Mouse (Mus musculus): ENCODE results near the gene Wbp2.
"Not testable (repeated sequence)": the region's sequence is repeated elsewhere in the genome, so short reads cannot be mapped to it uniquely, and the experiment has no call there.

Gene Wbp2

DNA sequence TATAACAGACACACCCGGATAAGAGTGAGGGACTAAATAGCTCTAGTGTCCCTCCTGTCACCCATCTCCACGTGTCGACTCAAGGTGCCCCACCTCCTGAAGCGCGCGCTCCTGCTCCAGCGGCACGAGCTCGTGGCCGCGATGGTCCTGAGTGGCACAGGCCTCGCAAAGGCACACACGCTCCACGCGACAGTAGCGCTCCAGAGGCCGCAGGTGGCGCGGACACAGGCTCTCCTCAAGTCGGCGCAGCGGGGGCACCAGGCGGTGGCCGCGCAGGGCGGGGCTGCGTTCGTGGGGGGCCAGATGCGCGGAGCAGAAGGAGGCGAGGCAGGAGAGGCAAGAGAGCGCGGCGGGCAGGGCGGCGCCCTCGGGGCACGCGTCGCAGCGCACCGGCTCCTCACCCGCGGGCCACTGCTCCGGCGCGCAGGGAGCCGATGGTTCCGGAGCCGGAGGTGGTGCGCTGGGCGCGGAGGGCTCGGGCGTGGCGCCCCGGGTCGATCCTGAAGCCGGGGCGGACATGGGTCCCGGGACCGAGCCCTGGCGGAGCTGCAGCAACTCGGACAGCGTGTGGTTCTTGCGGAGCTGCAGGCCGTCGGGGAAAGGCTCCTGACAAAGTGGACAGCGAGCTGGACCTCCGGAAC, 22.8 kb upstream of the Wbp2 start:
- no peak for DNase-seq (ENCODE audit: low spot score in 2 of 2)

DNA sequence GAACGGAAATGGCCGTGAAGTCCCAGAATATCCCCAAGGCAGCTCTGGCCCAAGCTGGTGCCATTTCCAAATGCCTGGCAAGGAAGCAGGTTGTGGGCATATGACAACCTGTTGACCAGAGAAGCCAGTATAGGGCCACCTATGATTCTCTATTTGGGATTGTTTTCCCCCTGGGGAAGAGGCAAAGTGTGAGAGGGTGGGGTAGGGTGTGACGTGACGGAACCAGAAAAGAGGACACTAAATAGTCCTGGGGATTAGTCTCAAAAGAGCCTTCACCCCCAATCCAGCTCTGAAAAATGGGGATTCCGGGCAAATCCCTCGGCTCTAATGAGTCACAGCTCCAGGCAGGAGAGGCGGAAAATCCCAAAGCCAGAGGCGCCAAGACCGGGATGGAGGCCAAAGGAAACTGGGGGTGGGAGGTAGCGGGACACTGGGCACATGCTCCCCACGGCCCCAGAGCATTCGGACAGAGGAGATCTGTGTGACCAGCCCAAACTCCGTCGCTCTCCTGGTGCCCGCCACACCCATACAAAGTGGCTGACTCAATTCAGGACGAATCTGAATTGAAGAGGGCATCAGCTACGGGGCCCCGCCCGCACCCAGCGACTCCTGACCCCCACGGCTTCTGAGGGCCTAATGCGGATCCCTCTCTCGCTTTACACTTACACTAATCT, 21.8 kb upstream of the Wbp2 start:
- peak; percentile 57 to 81 for DNase-seq (ENCODE audit: low spot score in 2 of 2)

DNA sequence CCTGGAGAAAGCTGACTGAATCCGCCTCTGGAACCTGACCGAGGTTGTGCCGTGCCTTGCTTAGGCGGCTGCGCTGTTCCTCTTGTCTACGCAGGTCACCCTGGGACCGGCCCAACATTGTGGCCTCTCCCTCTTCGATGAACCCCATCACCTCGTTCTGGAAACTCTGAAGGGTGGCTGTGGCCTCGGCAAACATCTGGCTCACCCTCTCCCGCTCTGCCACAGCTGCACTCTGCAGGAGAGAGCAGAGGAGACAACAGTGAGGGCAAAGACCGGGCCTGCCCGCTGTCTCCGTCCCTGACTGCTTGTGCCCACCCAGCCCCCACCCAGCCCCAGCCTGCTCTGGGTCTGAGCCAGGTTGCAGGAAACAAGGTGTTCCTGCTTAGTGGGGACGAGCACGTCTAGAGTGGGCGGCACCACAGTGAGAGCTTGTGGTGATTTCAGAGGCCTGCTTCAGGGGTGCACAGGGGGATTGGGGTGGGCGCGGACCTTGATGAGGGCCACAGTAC, 21.0 kb upstream of the Wbp2 start:
- no peak for DNase-seq (ENCODE audit: low spot score in 2 of 2)

DNA sequence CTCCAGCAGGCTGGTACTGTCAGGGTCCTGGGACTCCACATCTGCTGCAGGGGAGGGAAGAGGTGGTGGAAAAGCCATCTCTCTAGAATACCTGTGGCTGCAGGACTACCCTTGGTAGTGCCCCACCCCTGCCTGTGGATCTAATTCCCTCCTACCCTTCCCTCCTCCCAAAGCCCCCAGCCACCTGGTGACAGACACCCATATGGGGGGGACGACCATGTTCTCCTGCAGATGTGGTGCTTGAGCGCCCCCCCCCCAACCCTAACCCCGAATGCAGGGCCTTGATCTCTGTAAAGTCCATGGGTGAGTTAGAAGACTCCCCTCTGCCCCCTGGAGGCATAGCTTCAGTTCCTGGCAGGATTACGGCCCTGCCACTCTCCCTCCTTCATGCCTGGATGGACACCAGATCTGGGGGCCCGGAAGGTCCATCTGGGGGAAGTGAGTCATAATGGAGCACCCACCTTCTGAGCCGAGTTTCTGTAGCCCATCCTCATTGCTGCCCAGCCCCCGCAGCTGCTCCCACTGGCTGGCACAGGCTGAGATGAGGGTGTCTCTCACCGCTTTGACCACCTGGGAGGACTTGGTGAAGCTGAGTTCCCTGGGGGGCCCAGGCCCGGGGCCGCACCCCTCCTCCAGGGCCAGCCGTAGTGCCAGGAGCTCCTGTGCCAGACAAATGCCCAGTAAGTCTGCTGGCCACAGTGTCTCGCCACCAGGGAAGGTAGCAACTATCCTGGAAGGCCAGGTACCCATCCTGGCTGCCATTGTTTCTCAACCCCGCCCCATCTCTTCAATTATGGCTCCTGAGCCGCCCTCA, 20.4 kb upstream of the Wbp2 start:
- DNase-seq (ENCODE audit: low spot score in 2 of 2), result no peak

DNA sequence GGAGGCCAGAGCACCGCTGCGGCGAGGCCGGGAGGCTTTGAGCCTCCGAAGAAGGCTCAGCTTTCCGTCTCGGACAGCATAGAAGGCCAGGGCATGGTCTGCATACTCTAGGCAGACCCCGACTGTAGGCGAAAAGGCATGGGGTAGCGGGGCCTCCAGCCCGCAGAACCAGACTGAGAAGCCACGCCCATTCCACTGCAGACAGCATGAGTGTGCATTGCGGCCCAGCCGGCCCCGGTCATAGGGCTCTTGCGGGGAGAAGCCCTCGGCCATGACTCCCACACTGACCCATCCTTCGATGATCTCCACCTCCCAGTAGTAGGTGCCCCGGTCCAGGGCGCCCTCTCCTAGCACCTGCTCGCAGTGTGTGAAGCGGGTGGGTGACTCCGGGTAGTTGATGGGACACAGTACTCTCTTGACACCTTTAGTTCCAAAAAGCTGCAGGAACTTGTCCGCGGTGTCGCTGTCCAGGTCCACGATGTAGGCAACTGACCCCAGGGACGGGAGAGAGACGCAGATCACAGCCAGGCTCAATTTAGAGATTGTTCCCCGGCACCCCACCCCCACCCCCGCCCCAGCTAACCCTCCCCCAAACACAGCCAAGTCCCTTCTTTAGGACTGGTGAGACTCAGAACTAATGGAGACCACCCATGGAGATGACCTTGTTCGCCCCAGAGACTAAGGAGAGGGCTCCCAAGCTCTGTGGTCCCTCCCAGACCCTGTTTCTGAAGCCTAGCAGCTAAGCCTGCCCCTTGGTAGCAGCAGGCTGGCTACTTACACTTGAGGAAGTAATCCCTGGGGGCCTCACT, 19.6 kb upstream of the Wbp2 start:
- no peak for DNase-seq (ENCODE audit: low spot score in 2 of 2)

DNA sequence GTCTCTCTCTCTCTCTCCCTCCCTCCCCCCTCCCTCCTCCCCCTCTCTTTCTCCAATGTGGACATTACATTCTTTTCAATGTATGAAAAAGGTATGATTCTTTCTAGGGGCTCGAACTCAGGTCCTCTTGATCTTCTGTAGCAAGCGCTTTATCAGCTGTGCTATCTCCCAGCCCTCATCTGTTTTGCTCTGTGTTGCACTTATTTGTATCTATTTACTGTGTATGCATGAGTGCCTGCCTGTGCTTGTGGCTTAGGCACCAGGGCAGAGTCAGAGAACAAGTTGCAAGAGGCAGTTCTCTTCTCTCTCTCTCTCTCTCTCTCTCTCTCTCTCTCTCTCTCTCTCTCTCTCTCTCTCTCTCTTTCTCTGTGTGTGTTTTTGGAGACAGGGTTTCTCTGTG, 18.3 kb upstream of the Wbp2 start:
- no peak for DNase-seq (ENCODE audit: low spot score in 2 of 2)

DNA sequence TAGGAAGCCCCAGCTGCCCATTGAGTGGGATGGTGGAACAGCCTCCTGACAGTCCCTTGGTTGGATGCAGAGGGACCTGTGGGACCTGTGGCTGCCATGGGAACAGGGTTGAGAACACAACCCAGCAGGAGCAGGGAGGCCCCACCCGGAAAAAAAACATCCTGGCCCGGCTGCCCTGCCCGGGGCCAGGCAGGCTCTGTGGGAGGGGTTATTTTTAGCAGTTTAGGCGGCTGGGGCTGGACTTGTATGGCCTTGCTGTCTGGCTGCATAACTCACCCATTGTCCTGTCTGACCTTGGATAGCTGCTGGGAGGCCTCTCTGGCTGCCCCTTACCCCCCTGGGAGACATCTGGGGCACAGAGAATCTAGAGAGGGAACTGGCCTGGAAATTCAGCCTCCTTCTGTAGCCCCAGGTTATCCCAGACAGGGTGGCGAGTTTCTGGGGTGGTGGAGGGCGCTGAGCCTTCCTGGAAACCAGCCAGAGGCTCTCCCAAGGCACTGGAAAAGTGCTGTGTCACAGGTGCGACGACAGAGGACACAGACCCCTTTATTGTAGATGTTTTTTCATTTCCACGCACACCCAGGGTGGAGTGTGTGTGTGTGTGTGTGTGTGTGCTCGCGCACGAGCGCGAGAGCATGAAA, 17.3 kb upstream of the Wbp2 start:
- peak; percentile 58 to 74 for DNase-seq (ENCODE audit: low spot score in 2 of 2)

DNA sequence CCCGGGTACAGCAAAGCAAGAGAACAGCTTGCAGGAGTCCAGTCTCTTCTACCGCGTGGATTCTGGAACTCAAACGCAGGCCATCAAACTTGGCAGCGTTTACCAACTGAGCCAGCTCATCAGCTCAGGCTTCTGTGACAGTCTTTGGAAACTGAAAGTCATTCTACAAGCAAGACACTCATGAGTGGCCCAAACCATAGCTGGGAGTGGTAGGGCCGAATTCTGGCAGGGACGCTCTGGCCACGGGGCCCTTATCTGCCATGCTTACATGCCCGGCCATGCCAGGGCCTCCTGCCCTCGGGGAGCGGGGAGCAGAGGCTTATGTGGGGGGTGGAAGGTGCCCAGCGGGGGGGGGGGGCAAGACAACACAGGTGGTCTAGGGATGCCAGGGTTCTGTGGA, 16.8 kb upstream of the Wbp2 start:
- DNase-seq (ENCODE audit: low spot score in 2 of 2), result no peak

DNA sequence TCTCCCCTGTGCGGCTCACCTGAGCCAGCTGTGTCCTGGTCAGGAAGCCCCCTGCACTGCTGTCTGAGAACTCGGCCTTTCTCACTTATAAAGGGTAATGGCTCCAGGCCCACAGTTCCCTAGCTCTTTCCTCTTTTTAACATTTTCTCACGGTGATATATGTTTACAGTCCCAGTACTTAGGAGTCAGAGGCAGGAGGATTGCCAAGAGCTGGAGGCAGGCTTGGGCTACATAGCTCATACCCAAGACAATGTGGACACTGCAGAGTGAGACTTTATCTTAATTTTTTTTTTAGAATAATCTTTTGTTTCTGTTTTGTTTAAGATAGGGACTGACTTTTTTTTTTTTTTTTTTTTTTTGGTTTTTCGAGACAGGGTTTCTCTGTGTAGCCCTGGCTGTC, 15.7 kb upstream of the Wbp2 start:
- DNase-seq (ENCODE audit: low spot score in 2 of 2), result no peak

DNA sequence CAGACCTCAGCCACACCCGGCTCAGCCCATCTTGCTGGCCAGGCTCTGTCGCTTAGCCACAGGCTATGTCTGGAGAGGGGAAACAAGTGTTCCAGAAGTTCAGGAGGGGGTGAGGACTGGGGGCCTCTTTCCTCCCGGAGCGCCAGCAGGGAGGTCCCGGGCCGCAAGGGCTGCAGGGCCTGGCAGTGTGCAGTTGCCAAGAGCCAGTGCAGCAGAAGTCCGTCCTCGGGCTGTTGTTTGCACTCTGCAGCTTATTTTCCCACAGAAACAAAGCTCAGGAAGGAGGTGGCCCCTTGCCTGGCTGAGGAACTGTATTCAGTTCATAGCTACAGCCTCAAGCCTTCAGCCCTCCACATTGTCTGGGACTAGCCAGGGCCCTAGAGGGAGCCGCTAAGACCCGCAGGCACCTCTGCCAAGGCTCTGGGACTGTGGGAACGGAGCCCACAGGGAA, 15.2 kb upstream of the Wbp2 start:
- peak in 1 of 2 experiments; percentile 68 for DNase-seq (ENCODE audit: low spot score in 2 of 2)

DNA sequence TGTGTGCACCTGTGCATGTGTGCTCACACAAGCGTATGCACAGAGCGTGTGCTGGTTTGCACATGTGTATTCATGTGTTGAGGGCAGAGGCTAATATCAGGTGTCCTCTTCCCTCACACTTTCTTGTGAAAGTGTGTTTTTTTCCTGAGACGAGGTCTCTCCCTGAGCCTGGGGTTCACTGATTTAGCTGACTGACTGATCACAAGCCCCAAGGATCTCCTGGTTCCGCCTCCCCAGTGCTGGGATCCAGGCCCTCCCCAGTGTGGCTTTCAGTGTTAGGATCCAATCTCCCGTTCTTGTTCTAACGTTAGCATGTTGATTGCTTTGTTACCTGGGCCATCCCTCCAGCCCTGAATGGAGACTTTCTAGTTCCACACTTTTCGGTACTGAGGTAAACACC, 14.0 kb upstream of the Wbp2 start:
- no peak for DNase-seq (ENCODE audit: low spot score in 2 of 2)

DNA sequence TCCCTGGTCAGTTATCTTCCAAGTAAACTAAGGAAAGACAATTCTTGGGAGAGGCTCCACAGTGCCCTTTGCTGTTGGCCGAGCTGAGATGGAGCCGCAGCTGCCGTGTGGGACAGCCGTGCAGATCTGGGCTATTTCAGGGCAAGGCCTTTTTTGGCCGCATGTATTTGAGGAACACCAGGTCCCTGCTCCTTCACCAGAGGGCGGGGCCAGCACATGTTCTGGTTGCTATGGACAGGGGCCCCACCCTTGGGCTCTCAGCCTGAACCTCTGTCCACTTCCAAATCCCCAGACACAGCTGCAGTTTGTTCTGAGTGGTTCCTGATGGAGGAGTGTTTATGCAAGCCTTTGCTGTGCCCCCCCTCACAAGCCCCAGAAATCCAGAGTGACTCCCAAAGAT, 13.6 kb upstream of the Wbp2 start:
- DNase-seq (ENCODE audit: low spot score in 2 of 2), result peak; percentile 67 to 85

DNA sequence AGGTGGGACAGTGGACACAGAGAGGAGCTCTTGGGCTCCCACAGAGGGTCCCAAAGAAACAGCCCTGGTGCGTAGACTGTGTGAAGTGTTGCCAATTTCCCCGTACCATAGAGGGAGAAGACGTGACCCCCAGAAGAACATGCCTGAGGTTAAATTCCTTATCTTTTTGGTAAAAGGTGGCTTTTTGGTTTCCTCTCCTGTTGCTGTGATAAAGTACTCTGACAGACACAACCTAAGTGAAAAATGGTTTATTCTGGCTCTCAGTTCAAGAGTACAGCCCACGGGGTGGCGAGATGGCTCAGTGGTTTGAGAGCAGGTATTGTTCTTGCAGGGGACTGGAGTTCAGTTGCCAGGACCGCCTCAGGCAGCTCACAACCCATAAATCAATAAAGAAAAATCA, 12.7 kb upstream of the Wbp2 start:
- DNase-seq (ENCODE audit: low spot score in 2 of 2), result no peak

DNA sequence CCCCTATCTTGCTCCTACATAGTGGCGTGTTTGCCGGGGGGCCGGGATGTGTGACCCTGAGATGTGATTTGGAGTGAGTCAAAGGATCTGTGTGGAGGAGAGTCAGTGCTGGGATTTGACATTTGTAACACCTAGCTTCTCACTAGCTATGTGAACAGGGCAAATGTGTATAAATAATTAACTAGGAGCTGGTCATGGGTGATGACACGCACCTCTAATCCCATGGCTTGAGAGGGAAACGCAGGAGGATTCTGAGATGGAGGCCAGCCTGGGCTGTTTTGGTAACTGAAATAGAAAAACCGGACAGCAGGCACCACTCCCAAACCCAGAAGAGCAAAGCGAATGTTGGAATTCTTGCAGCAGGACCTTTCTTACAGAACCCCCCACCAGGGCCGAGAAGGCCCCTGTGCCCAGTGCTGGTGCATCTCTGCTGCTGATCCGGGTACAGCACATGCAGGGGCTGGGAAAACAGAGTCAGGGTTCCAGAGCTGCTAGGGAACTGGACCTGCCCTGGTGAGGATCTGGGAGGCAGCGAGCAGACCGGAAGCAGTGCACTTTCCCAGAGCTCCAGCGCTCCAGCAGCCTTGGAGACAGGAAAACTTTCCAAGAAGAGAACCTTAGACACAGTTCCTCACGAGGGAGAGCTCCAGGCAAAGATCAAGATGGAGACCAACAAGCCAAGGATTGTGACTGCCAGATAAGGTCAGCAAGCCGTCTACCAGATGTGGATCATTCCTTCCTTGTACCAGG, 12.1 kb upstream of the Wbp2 start:
- DNase-seq (ENCODE audit: low spot score in 2 of 2), result no peak

DNA sequence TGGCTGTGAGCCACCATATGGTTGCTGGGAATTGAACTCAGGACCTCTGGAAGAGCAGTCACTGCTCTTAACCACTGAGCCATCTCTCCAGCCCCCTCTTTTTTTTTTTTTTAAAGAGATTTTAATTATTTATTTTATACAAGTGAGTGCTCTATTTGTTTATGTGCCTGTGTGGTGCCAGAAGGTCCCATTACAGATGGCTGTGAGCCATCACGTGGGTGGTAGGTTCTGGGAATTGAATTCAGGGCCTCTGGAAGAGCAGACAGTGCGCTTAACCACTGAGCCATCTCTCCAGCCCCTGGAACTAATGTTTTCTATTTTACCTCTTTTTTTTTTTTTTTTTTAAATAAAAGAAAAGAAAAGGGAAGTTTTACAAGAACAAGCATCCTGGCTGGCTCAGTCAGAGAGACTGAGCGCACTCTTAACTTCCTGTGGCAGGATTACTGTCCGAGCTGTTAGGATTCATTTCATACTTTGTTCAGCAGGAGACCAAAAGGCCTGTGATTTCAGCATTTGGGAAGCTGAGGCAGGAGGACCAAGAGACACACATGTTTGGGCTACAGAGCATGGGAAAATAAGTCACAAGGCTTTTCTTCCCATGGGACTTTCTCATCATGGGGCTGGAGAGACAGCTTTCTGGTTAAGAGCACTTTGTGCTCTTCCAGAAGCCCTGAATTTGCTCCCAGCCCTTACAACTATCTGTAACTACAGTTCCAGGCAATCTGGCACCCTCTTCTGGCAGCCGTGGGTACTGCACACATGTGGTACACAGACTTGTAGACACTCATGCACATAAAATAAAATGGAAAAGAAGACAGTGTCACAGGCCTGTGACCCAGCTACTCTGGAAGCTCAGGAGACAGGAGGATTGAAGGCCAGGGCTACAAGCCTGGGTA, 9.7 kb upstream of the Wbp2 start:
- DNase-seq (ENCODE audit: low spot score in 2 of 2), result no peak

DNA sequence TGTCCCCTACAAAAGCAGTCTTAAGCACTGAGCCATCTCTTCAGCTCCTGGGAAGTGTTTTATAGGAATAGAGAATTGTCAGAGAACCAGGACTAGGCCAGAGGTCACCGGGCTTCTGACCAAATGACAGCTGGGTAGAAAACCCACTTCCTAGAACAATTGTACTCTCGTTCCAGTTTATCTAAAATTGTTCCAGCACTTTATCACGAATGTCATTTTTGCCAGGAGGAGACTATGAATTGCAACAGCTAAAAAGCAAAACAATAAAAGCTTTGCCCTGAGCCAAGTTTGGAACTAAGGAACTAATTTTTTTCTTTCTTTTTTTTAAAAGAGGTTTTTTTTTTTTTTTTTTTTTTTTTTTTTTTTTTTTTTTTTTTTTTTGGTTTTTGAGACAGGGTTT, 8.8 kb upstream of the Wbp2 start:
- peak in 1 of 2 experiments; percentile 71 for DNase-seq (ENCODE audit: low spot score in 2 of 2)

DNA sequence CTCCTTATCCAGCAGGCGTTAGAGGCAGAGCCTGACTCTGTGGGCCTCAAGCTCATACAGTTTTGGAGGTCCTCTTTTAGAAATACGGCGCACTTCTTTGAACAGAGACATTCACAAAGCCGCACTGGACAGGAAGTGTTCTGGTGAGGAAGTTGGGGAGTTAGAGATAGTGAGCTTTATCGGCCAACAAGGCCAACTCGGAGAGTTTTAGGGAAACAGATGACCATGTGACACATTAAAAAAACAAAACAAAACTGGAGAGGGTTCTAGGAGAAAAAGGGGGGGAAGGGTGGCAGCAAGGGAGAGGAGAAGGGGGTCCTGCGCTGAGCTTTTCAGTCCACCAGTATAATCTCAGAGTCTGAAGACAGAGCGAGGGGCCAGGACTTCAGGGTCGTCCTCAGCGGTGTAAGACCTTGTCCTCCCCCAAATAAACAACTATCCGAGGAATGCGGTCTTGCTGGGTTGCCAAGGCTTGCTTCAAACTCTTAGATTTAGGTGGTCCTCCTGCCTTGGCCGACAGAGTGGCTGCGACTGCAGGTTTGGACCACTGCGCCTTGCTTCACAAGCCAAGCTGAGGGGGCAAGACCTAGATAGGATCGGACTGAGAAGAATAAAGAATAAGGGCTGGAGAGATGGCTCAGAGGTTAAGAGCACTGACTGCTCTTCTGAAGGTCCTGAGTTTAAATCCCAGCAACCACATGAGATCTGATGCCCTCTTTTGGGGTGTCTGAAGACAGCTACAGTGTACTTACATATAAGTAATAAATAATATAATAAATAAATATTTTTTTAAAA, 7.2 kb upstream of the Wbp2 start:
- DNase-seq (ENCODE audit: low spot score in 2 of 2), result no peak

DNA sequence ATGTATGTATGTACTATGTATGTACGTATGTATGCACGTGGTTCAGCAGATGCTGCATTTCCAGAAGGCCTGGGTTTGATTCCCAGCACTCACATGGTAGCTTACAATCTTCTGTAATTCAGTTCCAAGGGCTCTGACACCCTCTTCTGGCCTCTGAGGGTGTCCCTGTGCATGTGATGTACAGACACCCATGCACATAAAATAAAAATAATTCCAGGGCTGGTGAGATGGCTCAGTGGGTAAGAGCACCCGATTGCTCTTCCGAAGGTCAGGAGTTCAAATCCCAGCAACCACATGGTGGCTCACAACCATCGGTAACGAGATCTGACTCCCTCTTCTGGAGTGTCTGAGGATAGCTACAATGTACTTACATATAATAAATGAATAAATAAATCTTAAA, 6.2 kb upstream of the Wbp2 start:
- DNase-seq (ENCODE audit: low spot score in 2 of 2), result not testable (repeated sequence)

DNA sequence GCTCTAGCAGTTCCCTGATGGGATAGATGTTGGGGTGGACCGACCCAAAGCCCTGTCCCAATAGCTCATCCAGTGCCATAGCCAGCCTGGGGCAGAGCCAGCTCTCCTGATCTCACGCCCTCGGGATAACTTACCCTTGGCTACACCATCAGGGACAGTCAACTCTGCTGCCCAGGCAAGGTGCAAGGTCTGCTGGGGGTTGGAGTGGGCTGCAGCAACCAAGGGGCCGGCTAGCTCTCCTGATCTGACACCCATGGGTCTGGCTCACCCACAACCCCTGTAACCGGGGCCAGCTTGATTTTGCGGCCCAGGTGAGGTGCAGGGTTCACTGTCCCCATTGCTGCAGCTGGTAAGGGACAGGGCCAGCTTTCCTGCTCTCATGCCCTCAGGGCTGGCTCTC, 4.8 kb upstream of the Wbp2 start:
- DNase-seq (ENCODE audit: low spot score in 2 of 2), result no peak

Measured in urinary bladder, postnatal 36 days (tissue).